Mouse (Mus musculus): ENCODE data around the gene Mroh2a. TPM values are rescaled to one million over a fixed set of nuclear protein-coding genes. Genes with fewer than 3 reads are reported as not detected.

The Mroh2a gene
- polyA plus RNA-seq, 1 experiment from 2014 or later, result 1.2 TPM

DNA sequence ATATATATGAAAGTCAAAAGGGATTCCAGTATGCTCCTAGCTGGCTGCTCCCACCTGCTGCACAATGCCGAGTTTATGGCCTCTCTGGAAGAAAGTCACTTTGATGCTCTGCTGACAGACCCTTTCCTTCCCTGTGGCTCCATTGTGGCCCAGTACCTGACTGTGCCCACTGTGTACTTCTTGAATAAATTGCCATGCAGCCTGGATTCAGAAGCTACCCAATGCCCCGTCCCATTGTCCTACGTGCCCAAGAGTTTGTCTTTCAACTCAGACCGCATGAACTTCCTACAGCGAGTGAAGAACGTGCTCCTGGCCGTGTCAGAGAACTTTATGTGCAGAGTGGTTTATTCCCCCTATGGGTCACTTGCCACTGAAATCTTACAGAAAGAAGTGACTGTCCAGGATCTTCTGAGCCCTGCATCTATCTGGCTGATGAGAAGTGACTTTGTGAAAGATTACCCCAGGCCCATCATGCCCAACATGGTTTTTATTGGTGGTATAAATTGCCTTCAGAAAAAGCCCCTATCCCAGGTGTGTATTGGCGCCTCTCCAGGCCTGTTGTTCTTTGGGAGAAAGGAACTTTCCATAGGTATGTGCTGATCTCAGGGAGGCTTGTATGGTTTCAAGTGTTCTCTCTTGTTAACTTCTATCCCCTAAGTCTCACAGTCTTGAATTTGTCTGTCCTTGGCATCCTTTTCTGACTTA, 14.3 kb upstream of the Mroh2a start:
- Histone ChIP-seq H3K27me3 (no peaks in the 10 kb centered on the region), H3K9me3 (peaks cover 60% of the 10 kb centered on the region), H3K4me1 (no peaks in the 10 kb centered on the region), H3K4me2 (no peak overlapping the region), H3K36me3 (no peaks in the 10 kb centered on the region), H3K9ac (no peak overlapping the region), H3K4me3 (no peak overlapping the region), H3K27ac (no peak overlapping the region)
- WGBS, result 59% methylated on average over 8 of the region's 8 CpGs
- peak; percentile 8; the same call in 1 of the 2 replicates for ATAC-seq (ENCODE audit: insufficient number of reproducible peaks, insufficient read depth, low FRiP score, low TSS enrichment, low read depth)

DNA sequence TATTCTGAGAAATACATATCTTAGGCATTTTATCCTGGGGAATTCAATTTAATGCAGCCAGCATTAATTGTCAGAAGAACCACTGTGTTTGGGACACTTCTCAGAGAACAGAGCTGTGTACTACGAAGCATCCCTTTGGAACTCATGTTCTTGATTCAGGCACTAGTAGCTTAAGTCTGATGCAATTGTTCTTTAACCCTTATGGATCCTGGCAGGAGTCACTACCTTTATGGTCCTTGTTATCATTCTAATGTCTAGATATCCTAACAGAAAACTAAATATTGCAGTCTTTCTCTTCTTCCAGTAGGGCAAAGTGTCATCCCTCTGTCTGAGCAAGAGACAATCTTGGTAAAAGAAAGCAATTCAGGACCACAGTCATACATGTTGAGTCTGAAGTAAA, 13.7 kb upstream of the Mroh2a start:
- H3K9me3 ChIP-seq, result peaks cover 62% of the 10 kb centered on the region
- no peak overlapping the region for H3K27ac ChIP-seq
- no peak overlapping the region for H3K4me3 ChIP-seq
- H3K4me1 ChIP-seq, result no peaks in the 10 kb centered on the region
- WGBS, result 83% methylated on average over 1 of the region's 1 CpGs
- H3K36me3 ChIP-seq, result no peaks in the 10 kb centered on the region
- no peak overlapping the region for H3K4me2 ChIP-seq
- no peak for ATAC-seq (ENCODE audit: insufficient number of reproducible peaks, insufficient read depth, low FRiP score, low TSS enrichment, low read depth)
- H3K27me3 ChIP-seq, result no peaks in the 10 kb centered on the region
- H3K9ac ChIP-seq, result no peak overlapping the region

DNA sequence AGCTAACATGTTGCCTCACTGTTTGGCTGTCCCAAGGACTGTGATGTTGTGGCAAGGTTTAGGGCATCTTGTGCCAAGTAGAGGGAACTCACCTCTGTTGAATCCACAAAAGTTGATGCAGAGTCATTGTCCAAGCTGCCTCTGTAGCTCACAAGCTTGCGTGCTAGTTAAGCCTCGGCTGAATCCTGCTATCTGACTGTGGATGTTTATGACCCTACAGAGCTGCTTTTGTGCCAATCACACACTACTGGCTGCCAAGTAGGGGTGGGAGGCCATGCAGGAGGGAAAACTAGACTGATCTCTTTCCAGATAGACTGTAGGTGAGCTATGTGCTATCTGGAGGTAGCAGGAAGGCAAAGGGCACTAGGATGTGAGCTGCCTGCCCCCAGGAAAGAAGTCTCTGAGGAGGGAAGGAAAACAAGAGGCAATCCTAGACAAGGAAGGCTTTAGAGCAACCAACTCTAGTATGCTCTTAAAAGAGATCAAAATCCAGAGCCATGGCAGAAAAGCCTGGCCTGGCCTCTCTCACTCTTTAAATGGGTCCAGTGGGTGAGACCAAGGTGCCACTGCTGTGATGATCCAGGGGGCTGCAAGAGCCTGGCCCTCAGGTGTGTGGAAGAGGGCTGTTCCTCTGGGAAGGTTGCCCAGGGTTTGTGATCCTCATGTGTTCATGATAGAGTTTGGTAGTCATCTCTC, 12.9 kb upstream of the Mroh2a start:
- WGBS, result 79% methylated on average over 2 of the region's 2 CpGs
- H3K36me3 ChIP-seq, result no peaks in the 10 kb centered on the region
- ATAC-seq (ENCODE audit: insufficient number of reproducible peaks, insufficient read depth, low FRiP score, low TSS enrichment, low read depth), result 0 out of 2 replicates have a peak, but pooled peaks have one; percentile 1
- H3K27me3 ChIP-seq, result no peaks in the 10 kb centered on the region
- H3K4me3 ChIP-seq, result no peak overlapping the region
- no peak overlapping the region for H3K9ac ChIP-seq
- no peaks in the 10 kb centered on the region for H3K4me1 ChIP-seq
- no peak overlapping the region for H3K27ac ChIP-seq
- H3K4me2 ChIP-seq, result no peak overlapping the region
- peaks cover 62% of the 10 kb centered on the region for H3K9me3 ChIP-seq

DNA sequence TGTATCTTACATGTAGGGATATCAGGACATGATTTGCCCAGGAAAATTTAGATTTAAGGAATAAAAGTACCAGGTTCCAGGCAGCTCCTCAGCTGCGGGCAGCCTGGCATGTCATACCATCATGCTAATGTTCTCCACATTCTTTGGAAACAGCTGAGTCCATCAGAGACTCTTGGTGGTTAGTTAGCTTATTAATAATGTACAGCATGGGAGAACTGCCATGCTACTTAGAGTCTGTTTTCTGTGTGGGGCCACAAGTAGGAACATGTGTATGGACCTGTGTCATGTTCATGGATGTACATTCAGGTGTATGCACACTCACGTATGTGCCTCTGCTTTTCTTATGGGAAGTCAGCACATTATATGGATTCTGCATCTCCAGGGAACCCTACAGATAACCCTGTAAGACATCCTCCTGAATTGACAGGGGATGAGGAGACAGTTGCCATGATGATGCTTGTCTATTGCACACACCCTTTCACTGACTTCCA, 12.3 kb upstream of the Mroh2a start:
- no peaks in the 10 kb centered on the region for H3K27me3 ChIP-seq
- H3K9me3 ChIP-seq, result peaks cover 62% of the 10 kb centered on the region
- no peaks in the 10 kb centered on the region for H3K36me3 ChIP-seq
- H3K4me2 ChIP-seq, result no peak overlapping the region
- H3K27ac ChIP-seq, result no peak overlapping the region
- H3K4me1 ChIP-seq, result no peaks in the 10 kb centered on the region
- ATAC-seq (ENCODE audit: insufficient number of reproducible peaks, insufficient read depth, low FRiP score, low TSS enrichment, low read depth), result no peak
- H3K9ac ChIP-seq, result no peak overlapping the region
- 75% methylated on average over 2 of the region's 2 CpGs for WGBS
- H3K4me3 ChIP-seq, result no peak overlapping the region

DNA sequence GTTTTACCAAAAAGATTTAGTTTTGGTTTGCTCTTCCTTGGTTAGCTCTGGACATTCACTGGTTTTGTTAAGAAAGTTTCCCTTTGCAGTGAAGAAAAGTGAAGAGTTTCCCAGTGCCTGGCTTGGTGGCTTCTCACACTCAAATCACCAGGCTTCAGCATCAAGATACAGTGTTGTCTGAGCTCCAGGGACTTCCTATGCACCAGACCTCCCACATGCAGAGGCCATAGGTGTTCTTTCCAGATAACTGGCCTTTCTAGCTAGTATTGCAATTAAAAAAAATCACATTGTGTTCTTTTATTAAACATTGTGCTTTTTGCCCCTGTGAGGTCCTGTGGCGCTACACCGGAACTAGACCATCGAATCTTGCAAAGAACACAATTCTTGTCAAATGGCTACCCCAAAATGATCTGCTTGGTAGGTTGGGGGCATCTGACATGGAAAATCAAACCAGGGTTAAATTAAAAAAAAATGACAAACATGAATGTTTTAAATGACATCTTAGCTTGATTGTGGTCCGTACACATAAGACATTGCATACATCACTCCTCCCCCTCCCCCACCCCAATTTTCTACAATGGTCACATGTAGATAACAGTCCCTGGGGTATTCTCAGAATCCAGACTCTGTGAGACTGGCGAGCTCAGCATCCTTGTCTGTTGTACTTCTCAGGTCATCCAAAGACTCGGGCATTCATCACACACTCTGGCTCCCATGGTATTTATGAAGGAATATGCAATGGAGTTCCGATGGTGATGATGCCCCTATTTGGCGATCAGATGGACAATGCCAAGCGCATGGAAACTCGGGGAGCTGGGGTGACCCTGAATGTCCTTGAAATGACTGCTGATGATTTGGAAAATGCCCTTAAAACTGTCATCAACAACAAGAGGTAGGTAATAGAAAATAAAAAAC, 11.1 kb upstream of the Mroh2a start:
- 70% methylated on average over 10 of the region's 10 CpGs for WGBS
- no peak for ATAC-seq (ENCODE audit: insufficient number of reproducible peaks, insufficient read depth, low FRiP score, low TSS enrichment, low read depth)
- Histone ChIP-seq H3K4me3 (no peak overlapping the region), H3K4me1 (no peaks in the 10 kb centered on the region), H3K9ac (no peak overlapping the region), H3K4me2 (no peak overlapping the region), H3K27ac (no peak overlapping the region), H3K9me3 (peaks cover 60% of the 10 kb centered on the region), H3K36me3 (no peaks in the 10 kb centered on the region), H3K27me3 (no peaks in the 10 kb centered on the region)

DNA sequence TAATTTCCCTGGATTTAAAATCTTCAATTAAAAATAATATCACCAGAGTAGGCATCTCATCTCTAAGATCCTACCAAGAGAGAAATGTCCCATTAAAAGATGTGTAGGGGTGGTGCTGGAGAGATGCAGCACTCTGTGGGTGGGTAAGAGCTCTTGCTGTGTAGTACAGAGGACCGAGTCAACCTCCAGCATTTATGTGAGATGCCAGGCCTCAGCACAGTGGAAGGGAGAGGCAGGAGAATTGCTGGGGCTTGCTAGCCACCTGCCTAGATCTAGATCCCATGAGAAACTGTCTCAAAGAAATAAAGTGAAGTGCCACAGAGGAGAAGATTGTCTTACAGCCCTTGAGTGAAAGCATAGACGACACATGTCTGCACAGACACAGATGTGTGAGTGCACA, 10.2 kb upstream of the Mroh2a start:
- no peak overlapping the region for H3K4me3 ChIP-seq
- no peak overlapping the region for H3K9ac ChIP-seq
- no peak overlapping the region for H3K4me2 ChIP-seq
- H3K9me3 ChIP-seq, result peaks cover 57% of the 10 kb centered on the region
- WGBS, result 50% methylated on average over 2 of the region's 2 CpGs
- no peak overlapping the region for H3K27ac ChIP-seq
- H3K36me3 ChIP-seq, result no peaks in the 10 kb centered on the region
- ATAC-seq (ENCODE audit: insufficient number of reproducible peaks, insufficient read depth, low FRiP score, low TSS enrichment, low read depth), result no peak
- no peaks in the 10 kb centered on the region for H3K27me3 ChIP-seq
- H3K4me1 ChIP-seq, result no peaks in the 10 kb centered on the region

DNA sequence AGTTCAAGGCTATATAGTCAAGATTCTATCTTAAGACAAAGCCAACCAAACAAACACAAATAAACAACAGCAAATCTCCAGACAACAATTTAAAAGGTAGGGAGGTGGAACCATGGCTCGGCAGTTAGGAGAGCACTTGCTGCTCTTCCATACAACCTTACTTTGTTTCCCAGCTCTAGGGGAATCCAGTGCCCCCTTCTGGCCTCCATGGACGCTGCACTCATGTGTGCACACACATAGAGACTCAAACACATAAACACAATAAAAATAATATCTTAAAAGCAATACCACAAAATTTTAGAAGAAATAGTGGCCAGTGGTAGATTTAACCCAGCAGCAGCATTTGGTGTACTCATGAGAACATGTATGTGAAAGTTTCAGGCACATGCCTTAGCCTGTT, 9.6 kb upstream of the Mroh2a start:
- Histone ChIP-seq H3K9ac (no peak overlapping the region), H3K27ac (no peak overlapping the region), H3K9me3 (peaks cover 51% of the 10 kb centered on the region), H3K4me2 (no peak overlapping the region), H3K4me1 (no peaks in the 10 kb centered on the region), H3K36me3 (no peaks in the 10 kb centered on the region), H3K27me3 (no peaks in the 10 kb centered on the region), H3K4me3 (no peak overlapping the region)
- no peak for ATAC-seq (ENCODE audit: insufficient number of reproducible peaks, insufficient read depth, low FRiP score, low TSS enrichment, low read depth)
- 57% methylated on average over 2 of the region's 2 CpGs for WGBS

DNA sequence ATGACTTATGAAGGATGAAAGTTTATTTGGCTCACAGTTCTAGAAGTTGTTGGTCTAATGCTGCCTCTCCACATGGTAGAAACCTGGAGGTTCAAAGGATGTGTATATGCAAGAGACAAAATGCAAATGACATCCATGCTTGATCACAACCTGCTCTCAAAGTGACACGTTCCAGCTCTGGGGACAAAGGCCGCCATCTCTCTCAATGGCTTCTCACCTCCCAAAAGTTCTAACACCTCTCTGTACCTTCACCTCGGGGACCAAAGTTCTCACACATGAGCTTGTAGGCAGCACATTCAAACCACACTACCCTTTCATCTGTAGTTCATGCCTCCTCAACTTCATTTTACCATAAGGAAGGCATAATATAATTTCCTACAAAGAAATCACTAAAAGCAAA, 9.2 kb upstream of the Mroh2a start:
- Histone ChIP-seq H3K27ac (no peak overlapping the region), H3K9me3 (peaks cover 47% of the 10 kb centered on the region), H3K36me3 (no peaks in the 10 kb centered on the region), H3K4me3 (no peak overlapping the region), H3K4me1 (no peaks in the 10 kb centered on the region), H3K27me3 (no peaks in the 10 kb centered on the region), H3K4me2 (no peak overlapping the region), H3K9ac (no peak overlapping the region)
- WGBS, result 41% methylated on average over 3 of the region's 3 CpGs
- ATAC-seq (ENCODE audit: insufficient number of reproducible peaks, insufficient read depth, low FRiP score, low TSS enrichment, low read depth), result no peak

DNA sequence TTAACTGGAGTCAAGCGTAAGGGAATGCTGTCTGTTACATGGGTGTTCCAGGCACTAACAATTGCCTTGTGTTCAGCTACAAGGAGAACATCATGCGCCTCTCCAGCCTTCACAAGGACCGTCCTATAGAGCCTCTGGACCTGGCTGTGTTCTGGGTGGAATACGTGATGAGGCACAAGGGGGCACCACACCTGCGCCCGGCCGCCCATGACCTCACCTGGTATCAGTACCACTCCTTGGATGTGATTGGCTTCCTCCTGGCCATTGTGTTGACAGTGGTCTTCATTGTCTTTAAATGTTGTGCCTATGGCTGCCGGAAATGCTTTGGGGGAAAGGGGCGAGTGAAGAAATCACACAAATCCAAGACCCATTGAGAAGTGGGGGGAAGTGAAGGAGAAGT, 8.7 kb upstream of the Mroh2a start:
- ATAC-seq (ENCODE audit: insufficient number of reproducible peaks, insufficient read depth, low FRiP score, low TSS enrichment, low read depth), result no peak
- Histone ChIP-seq H3K27ac (no peak overlapping the region), H3K9ac (no peak overlapping the region), H3K27me3 (no peaks in the 10 kb centered on the region), H3K4me3 (no peak overlapping the region), H3K4me1 (no peaks in the 10 kb centered on the region), H3K4me2 (no peak overlapping the region), H3K9me3 (peaks cover 42% of the 10 kb centered on the region), H3K36me3 (no peaks in the 10 kb centered on the region)
- WGBS, result 71% methylated on average over 9 of the region's 9 CpGs

DNA sequence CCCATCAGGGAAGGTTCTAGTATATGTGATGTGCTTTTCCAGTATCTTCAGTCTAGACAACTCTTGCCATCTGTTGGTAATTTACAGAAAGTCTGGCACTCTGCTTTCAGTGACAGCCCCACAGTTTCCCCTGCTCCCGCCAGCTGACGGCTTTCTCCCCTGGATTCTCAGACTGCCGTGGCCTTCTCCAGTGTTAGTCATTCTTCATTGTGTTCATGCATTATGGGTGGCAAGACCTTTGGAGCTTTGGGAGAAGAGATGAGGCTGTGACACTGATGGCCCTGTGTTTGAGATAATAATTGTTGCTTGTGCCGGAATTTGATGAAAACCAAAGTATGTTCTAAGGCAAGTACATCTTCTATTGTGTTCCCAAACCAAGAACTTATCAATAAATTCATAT, 8.2 kb upstream of the Mroh2a start:
- H3K27me3 ChIP-seq, result no peaks in the 10 kb centered on the region
- ATAC-seq (ENCODE audit: insufficient number of reproducible peaks, insufficient read depth, low FRiP score, low TSS enrichment, low read depth), result no peak
- H3K4me2 ChIP-seq, result no peak overlapping the region
- no peaks in the 10 kb centered on the region for H3K36me3 ChIP-seq
- H3K4me1 ChIP-seq, result no peaks in the 10 kb centered on the region
- no peak overlapping the region for H3K4me3 ChIP-seq
- no peak overlapping the region for H3K27ac ChIP-seq
- WGBS, result 45% methylated on average over 4 of the region's 4 CpGs
- H3K9me3 ChIP-seq, result peaks cover 37% of the 10 kb centered on the region
- H3K9ac ChIP-seq, result no peak overlapping the region

DNA sequence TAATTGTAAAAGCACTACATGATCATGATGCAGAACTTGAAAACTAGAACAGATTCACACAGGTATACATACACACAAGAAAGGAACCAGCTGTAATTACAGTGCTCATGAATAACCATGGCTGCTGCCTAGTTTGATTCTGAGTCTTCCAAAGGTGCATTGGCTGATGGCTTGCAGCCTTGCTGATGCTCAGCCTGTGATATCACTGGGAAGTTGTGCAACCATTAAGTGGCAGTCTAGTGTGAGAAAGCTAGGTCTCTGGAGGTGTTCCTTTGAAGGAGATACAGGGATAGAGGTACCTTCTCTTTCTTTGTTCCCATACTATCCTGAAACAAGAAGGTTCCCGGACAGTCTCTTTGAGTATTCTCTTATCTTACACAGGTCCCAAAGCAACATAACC, 7.7 kb upstream of the Mroh2a start:
- ATAC-seq (ENCODE audit: insufficient number of reproducible peaks, insufficient read depth, low FRiP score, low TSS enrichment, low read depth), result no peak
- Histone ChIP-seq H3K4me1 (no peaks in the 10 kb centered on the region), H3K9me3 (peaks cover 32% of the 10 kb centered on the region), H3K36me3 (no peaks in the 10 kb centered on the region), H3K4me3 (no peak overlapping the region), H3K27me3 (no peaks in the 10 kb centered on the region), H3K4me2 (no peak overlapping the region), H3K27ac (no peak overlapping the region), H3K9ac (no peak overlapping the region)
- 18% methylated on average over 1 of the region's 1 CpGs for WGBS

Data from embryonic facial prominence, embryonic 13.5 days (tissue).